Mouse (Mus musculus) G1E (cell line): ENCODE results near the gene Tmem161a.

Source experiments
- CTCF ChIP-seq: IDR thresholded peaks from 2 replicates; pipeline ENCODE4 v1.5.1; 2012; ENCODE audit warnings: low read depth, low read length, inconsistent platforms, mixed read lengths
- GATA1 ChIP-seq: IDR thresholded peaks from 2 replicates; pipeline ENCODE4 v1.6.1; 2012; ENCODE audit warnings: borderline replicate concordance, low read length, inconsistent platforms, mixed read lengths
- GATA2 ChIP-seq: IDR thresholded peaks from 2 replicates; pipeline ENCODE4 v1.6.1; 2012; ENCODE audit warnings: low read depth, low read length, inconsistent platforms, borderline replicate concordance
- POLR2AphosphoS5 ChIP-seq: IDR thresholded peaks from 2 replicates; pipeline ENCODE4 v1.6.1; 2012; ENCODE audit warnings: low read depth, low read length, inconsistent platforms; ENCODE audit not compliant: insufficient replicate concordance

DNA sequence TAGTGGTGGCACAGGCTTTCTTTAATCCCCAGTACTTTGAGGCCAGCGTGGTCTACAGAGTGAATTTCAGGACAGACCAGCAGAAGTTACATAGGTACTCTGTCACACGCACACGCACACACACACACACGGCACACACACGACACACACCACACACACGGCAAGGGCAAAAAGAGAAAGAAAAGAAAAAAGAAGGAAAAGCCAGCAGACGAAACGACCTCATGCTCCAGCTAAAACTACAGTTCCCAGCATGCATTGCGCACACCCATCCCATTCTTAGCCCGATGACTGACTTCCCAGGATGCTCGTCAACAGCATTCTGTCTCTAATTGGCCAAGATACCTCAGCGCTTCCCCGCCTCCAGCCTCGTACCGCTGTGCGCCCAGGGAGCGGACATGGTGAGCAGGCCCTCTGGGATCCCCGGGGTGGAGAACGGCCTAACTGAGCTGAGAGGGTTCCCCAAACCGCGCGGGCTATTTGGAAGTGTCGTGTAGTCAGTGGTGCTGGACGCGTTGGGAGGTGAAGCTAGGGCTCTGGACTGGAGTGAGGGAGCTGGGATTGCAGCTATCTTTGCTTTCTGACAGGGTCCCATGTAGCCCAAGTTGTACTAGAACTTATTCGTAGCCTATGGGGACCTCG, at the start of gene Tmem161a:
- TF ChIP-seq CTCF (no peak), GATA2 (no peak), GATA1 (no peak), POLR2AphosphoS5 (no peak)
